Mouse (Mus musculus): Measurements from ENCODE around the gene Unc5cl. TPM values are rescaled to one million over a fixed set of nuclear protein-coding genes. Genes with fewer than 3 reads are reported as not detected.

The Unc5cl gene
- total RNA-seq, 2 experiments from 2014 or later, result not detected

DNA sequence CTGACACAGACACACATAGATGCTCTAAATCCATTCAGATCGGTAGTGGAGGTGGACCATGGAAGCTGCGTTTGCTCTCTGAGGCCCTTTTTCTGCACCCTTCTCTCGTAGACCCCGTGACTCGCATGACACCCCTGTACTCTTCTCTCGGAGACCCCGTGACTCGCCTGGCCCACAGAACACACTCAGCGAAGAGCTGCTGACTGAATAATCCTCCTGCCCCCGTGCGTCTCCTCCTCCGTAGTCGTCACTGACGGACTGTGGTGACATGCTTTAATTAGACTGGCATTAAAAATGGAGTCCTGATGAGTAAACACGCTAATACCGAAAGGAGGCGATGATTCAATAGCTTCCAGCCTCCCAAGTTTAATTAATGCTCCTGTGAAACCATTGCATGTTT lies 84.6 kb downstream of the Unc5cl start:
- no peak for DNase-seq

- no peak for DNase-seq
Observed at GRCm38 (mm10) chr17:48542733-48543132, 88.0 kb downstream of the Unc5cl start.

DNA sequence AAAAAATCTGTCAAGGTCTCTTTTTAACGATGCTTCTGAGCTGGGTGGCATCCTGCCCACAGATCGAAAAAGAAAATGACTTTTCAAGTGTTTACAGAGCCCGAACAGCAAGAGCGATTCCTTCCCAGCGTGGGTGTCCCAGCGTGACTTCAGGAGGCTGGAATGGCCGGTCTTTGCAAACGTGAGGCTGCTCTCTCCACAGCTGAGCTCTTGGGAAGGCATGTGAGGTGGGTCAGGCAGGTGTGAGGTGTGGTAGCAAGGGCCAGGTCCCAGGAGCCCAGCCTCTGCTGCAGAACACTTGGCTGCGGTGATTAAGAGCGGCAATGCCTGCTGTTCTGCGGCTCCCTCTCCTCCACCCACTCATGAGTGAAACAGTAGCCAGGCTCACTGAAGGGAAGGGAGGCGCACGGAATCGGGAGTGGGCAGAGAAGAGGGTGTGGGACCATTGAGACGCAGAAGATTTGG lies 88.6 kb downstream of the Unc5cl start:
- no peak for DNase-seq

- no peak for DNase-seq
Observed at GRCm38 (mm10) chr17:48544722-48545121, 90.0 kb downstream of the Unc5cl start.

DNA sequence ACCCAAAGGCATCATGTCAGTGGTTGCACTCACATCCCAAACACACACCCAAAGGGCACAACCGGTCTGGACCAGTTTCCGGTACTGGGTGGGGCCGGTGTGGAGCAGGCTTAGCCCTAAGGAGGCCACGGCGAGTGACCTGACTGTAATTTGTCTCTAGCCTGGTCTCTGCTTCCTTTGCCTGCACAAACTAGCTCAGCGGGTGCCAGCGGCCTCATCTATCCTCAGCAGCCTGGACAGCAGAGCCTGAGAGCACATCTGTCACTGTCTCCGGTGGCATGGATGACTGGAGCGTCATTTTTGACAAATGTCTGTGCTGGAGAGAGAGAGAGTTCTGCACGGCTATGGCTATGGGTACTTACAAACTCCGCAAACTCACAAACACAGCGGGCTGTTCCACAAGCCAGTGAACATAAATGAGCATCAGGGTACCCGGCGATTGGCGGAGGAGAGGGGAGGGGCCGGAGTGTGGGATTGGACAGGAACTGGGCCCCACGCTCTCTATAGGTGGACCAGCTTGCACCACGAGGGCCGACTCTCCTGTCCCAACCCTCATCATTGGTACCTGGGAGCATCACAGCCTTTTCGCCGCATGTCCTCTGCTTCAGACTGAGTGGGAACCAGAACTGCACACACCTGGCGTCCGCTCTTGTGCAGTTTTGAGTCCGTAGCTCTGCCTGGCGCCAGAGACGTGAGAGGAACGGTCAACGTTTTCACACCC lies 90.7 kb downstream of the Unc5cl start:
- no peak for DNase-seq

DNA sequence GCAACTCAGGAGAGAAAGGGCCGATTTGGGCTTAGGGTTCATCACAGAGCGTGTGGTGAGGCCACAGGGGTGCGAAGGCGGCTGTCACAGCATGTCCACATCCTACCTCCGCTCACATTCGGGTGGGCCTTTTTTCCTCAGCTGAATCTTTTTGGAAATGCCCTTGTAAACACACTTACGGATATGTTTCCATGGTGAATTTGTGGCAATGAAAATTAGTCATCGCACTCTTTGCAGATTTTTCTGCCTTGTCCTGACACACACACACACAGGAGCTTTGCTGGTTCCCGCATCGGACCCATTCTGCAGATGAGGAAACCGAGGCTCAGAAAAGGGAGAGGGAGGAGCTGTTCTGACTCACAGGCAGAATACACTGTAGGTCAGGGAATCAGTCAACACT lies 91.3 kb downstream of the Unc5cl start:
- no peak for DNase-seq

GRCm38 (mm10) chr17:48547668-48548067 lies 93.0 kb downstream of the Unc5cl start:
- no peak for DNase-seq

- no peak for DNase-seq
Observed at GRCm38 (mm10) chr17:48551788-48552531, 97.3 kb downstream of the Unc5cl start.

DNA sequence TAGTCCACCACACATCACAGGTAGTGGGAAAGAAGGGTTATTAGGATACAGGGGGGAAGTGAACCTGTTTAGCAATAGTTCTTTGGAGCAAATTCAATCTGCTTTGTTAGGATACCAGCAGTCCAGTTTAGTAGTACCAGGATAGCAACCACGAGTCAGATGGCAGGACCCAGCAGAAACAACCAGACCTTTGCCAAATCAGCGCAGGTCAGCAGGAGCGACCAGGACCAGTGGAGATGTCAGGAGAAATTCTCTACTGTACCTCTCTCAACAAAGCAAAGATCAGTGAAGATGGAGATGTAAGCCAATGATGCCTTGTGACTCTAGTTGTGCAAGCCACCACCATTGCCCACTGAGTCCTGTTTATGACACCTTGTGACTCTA lies 97.8 kb downstream of the Unc5cl start:
- no peak for DNase-seq

DNA sequence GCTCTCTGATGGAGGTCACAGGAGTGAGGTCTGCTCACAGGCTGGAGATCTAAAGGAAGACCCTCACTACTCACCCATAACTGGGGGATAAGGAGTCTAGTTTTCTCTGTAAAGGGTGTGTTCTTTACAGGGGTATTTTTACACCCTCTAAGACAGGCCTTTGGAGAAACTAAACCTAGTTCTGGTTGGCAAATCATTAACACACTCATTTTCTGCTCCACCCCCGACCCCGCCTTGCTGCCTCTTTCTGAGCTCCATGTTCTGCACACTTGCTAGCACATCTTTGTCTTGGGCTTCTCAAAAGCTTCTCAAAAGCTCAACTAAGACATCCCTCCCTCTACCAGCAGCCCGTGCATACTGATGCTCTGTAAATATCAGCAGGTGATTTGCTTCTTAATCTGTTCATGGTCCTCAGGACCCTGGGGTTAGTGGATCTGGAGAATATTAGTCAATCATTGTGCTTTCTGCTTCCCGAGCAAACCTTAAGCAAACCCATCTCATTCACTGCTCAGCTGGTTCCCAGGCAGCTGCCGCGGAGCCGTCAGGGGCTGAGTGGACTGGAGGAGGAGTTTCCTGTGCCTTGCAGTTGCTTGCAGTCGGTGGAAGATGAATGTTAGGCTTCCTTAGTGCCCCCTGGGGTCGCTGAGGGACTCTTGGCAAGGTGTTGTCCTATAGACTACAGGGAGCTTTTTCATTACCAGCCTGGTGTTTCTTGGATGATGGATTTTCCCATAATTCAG lies 101.7 kb downstream of the Unc5cl start:
- no peak for DNase-seq

DNA sequence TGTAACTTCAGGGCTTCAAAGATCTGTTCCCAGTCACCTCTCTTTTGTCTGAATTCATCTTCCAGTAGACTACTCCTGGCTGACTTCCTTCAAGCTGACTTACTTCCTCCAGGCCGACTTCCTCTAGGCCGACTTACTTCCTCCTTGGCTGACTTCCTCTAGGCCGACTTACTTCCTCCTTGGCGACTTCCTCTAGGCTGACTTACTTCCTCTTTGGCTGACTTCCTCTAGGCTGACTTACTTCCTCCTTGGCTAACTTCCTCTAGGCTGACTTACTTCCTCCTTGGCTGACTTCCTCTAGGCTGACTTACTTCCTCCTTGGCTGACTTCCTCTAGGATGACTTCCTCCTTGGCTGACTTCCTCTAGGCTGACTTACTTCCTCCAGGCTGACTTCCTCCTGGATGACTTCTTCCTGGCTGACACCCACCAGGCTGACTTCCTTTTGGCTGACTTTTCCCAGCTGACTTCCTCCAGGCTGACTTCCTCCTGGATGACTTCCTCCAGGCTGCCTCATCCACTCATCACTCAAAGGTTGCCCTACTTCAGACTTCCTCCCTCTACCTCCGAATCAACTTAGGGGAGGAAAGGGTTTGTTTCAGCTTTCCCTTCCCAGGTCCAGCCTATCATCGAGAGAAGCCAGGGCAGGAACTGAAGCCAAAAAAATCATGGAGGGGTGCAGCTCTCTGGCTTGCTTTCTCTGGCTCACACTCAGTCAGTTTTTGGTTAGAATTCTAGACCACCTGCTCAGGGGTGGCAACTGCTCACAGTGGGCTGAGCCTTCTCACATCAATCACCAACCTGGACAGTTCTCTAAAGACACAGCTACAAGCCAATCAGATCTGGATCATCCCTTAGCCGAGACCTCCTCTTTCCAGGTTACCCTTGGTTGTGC lies 103.4 kb downstream of the Unc5cl start:
- no peak for DNase-seq

GRCm38 (mm10) chr17:48564931-48565330 lies 110.2 kb downstream of the Unc5cl start:
- no peak for DNase-seq

GRCm38 (mm10) chr17:48569656-48570055 lies 115.0 kb downstream of the Unc5cl start:
- DNase-seq, result no peak

GRCm38 (mm10) chr17:48581153-48581552 lies 126.5 kb downstream of the Unc5cl start:
- DNase-seq, result no peak

- DNase-seq, result no peak
Observed at GRCm38 (mm10) chr17:48582486-48582990, 127.8 kb downstream of the Unc5cl start.

DNA sequence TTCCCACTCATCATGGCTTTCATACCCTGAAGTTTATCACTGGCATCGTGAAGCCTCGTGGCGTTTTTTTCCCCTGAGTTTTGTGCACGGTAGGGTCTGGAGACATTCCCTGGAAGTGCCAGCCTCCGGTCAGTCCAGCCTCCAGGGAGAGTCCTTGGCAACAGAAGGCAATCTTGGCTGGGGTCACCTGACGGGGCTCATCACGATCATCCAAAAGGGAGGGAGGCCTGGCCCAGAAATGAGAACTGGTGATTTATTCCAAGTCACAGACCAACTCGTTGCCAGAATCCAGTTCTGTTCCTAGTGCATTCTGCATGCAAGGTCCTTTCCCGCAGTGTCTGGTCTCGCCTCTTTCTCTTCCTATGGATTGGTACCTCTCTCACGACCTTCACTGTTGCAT lies 128.7 kb downstream of the Unc5cl start:
- no peak for DNase-seq

DNA sequence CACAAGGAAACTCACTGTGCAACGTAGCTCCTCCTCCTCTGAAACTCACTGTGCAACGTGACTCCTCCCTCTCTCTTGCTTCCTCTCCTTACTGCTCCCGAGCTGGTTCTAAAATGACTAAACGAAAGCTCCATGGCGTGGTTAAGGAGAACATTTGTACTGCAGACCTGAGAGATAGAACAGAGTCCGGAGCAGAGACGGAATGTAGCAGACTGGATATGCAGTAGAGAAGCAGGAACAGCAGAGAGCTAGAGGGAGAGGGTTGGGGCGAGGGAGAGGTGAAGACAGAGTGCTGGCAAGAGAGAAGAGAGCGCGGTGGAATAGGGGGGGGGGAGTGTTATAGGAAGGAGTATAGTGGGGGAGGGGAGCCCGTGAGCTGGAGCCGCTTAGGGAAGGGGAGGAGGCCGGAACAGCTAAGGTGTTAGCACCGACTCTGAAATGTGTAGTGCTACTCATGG lies 131.2 kb downstream of the Unc5cl start:
- DNase-seq, result no peak

- DNase-seq, result no peak
Observed at GRCm38 (mm10) chr17:48588674-48589073, 134.0 kb downstream of the Unc5cl start.
